Mouse (Mus musculus) cortical plate, adult 2 months (tissue): ENCODE data around the gene Tmem18.

ENCODE experiments used
- CTCF ChIP-seq: fragments of 200-500 bp; IDR thresholded peaks from 2 replicates; pipeline ENCODE4 v1.5.1; 2011; ENCODE audit warnings: mild to moderate bottlenecking, control low read depth, low read length; ENCODE audit not compliant: insufficient read depth; ENCODE audit errors: extremely low read depth
- POLR2A ChIP-seq: fragments of 200-500 bp; IDR thresholded peaks from 2 replicates; pipeline ENCODE4 v1.6.1; 2011; ENCODE audit warnings: mild to moderate bottlenecking, low read length, control low read depth; ENCODE audit not compliant: insufficient read depth; ENCODE audit errors: extremely low read depth

DNA sequence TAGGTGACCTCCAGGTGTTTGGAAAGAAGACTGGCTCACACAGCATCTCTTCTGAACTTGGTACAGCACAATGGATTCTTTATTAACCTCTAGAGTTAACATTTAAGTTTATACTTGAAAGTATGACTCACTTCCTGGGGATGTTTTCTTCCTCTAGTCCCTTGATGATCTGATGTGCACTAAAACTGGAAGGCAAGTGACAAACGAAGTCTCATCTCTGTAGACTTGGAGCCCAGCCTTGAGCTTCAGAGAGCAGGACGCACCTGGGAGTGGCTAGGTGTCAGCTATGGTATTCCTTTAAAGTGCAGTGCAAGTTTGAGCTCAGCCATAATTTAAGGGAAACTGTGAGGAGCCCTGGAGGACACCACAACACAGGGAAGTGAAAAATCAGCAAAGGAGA, 15.2 kb downstream of the Tmem18 start:
- TF ChIP-seq POLR2A = no peak
- TF ChIP-seq CTCF = no peak
